Comparison of ENCODE assay signal across 10 mouse cellular contexts in genomic region chr10:62331771-62332170, GRCm38 (mm10). TPM values are rescaled to one million over a fixed set of nuclear protein-coding genes. Genes with fewer than 3 reads are reported as not detected.
DNase-seq lines count a peak whose midpoint lies in the region; ATAC-seq and TF ChIP-seq lines count a peak whose summit lies in the region.
"Had no signal": no experiment of that assay in that cellular context is flagged by ENCODE, and none has a peak within 500 bp of the region (broad histone marks: within the 10 kb centered on the region; RNA-seq: fewer than 3 reads in every experiment).

No protein-coding gene starts in this region.

- peak overlapping the region; percentile 38 for H3K4me3 ChIP-seq in heart, embryonic 13.5 days
- no peak overlapping the region for H3K4me3 ChIP-seq in lung, embryonic 14.5 days (ENCODE audit: low read depth, low read length)
- H3K4me3 ChIP-seq in liver, embryonic 13.5 days (replicated peaks) = peak overlapping the region; percentile 49
- no peak overlapping the region; the same call in 1 of the 2 replicates for H3K4me3 ChIP-seq in stomach, embryonic 16.5 days (replicated peaks; ENCODE audit: low read length)

- no peaks in the 10 kb centered on the region; the same call in 1 of the 2 replicates for H3K36me3 ChIP-seq in heart, embryonic 13.5 days
- H3K36me3 ChIP-seq in lung, embryonic 14.5 days (ENCODE audit: insufficient read depth) = no peaks in the 10 kb centered on the region
- H3K36me3 ChIP-seq in liver, embryonic 13.5 days = peaks cover 16% of the 10 kb centered on the region
- H3K36me3 ChIP-seq in stomach, embryonic 16.5 days (ENCODE audit: control insufficient read depth, insufficient read depth, low read length) = no peaks in the 10 kb centered on the region

- no peaks in the 10 kb centered on the region for H3K9me3 ChIP-seq in heart, embryonic 13.5 days
- H3K9me3 ChIP-seq in lung, embryonic 14.5 days (ENCODE audit: low read depth, low read length) = no peaks in the 10 kb centered on the region
- H3K9me3 ChIP-seq in liver, embryonic 13.5 days (replicated peaks) = no peaks in the 10 kb centered on the region
- no peaks in the 10 kb centered on the region for H3K9me3 ChIP-seq in stomach, embryonic 16.5 days (replicated peaks; ENCODE audit: control insufficient read depth, low read length)

- 59% methylated on average over 11 of the region's 12 CpGs for WGBS in heart, embryonic 13.5 days
- 65% methylated on average over 11 of the region's 12 CpGs for WGBS in lung, embryonic 14.5 days
- whole genome bisulfite sequencing in liver, embryonic 13.5 days (ENCODE audit: insufficient replicate concordance) = 38% methylated on average over 12 of the region's 12 CpGs
- 77% methylated on average over 12 of the region's 12 CpGs for WGBS in stomach, embryonic 16.5 days

- intact Hi-C loops in heart, postnatal 36 days (cut with DNase I) = no loop called here

- H3K27me3 ChIP-seq in heart, embryonic 13.5 days (replicated peaks) = no peaks in the 10 kb centered on the region
- no peaks in the 10 kb centered on the region for H3K27me3 ChIP-seq in lung, embryonic 14.5 days (ENCODE audit: insufficient read depth, low read length)
- no peaks in the 10 kb centered on the region for H3K27me3 ChIP-seq in liver, embryonic 13.5 days
- H3K27me3 ChIP-seq in stomach, embryonic 16.5 days (ENCODE audit: control insufficient read depth, insufficient read depth, low read length) = no peaks in the 10 kb centered on the region

- no peak for TF ChIP-seq CTCF in lung, embryonic 14.5 days (IDR thresholded peaks at IDR 0.05; ENCODE audit: low read depth)

- DNase-seq in heart, postnatal 36 days = no peak
- DNase-seq in lung, embryonic 14.5 days = no peak
- DNase-seq in lung, postnatal 25 days (ENCODE audit: low spot score) = no peak
- DNase-seq in liver, embryonic 13.5 days = no peak
- DNase-seq in spleen, postnatal 4 days (ENCODE audit: low spot score in 2 of 2) = no peak
- DNase-seq: gastrocnemius, postnatal 36 days; thymus, adult 18-20 months had no signal

- H3K4me1 ChIP-seq in heart, embryonic 13.5 days = peaks cover 98% of the 10 kb centered on the region
- no peaks in the 10 kb centered on the region for H3K4me1 ChIP-seq in lung, embryonic 14.5 days (ENCODE audit: insufficient read depth)
- H3K4me1 ChIP-seq in liver, embryonic 13.5 days (replicated peaks) = peaks cover 100% of the 10 kb centered on the region
- H3K4me1 ChIP-seq in stomach, embryonic 16.5 days (ENCODE audit: control insufficient read depth, insufficient read depth, low read length) = peaks cover 18% of the 10 kb centered on the region

- H3K9ac ChIP-seq in heart, embryonic 13.5 days = peak overlapping the region; percentile 81
- H3K9ac ChIP-seq in lung, embryonic 14.5 days = no peak overlapping the region
- peak overlapping the region; percentile 74 for H3K9ac ChIP-seq in liver, embryonic 13.5 days
- no peak overlapping the region for H3K9ac ChIP-seq in stomach, embryonic 16.5 days (ENCODE audit: low read length)

- peak overlapping the region; percentile 68 for H3K4me2 ChIP-seq in heart, embryonic 13.5 days
- H3K4me2 ChIP-seq in lung, embryonic 14.5 days = peak overlapping the region; percentile 55
- peak overlapping the region; percentile 80 for H3K4me2 ChIP-seq in liver, embryonic 13.5 days
- H3K4me2 ChIP-seq in stomach, embryonic 16.5 days (ENCODE audit: low read depth, low read length) = peak overlapping the region; percentile 50; the same call in 1 of the 2 replicates

- ATAC-seq in heart, embryonic 13.5 days (ENCODE audit: extremely low read depth, insufficient number of reproducible peaks, low FRiP score, low TSS enrichment) = no peak
- ATAC-seq in lung, embryonic 14.5 days (ENCODE audit: insufficient read depth) = no peak
- no peak for ATAC-seq in liver, embryonic 13.5 days (ENCODE audit: low read depth)
- ATAC-seq in stomach, embryonic 16.5 days (ENCODE audit: insufficient read depth, low FRiP score) = no peak
- ATAC-seq: CD4-positive, CD25-positive, alpha-beta regulatory T cell, adult 4 months had no signal

- peak overlapping the region; percentile 93 for H3K27ac ChIP-seq in heart, embryonic 13.5 days (replicated peaks)
- H3K27ac ChIP-seq in lung, embryonic 14.5 days (ENCODE audit: low read depth) = peak overlapping the region; percentile 24; the same call in 1 of the 2 replicates
- H3K27ac ChIP-seq in liver, embryonic 13.5 days = peak overlapping the region; percentile 97
- H3K27ac ChIP-seq in stomach, embryonic 16.5 days (ENCODE audit: low read length) = no peak overlapping the region

RNA-seq across cellular contexts. Expression of gene Hk1, which starts 47.9 kb away (rescaled TPM):
- polyA plus RNA-seq in heart, embryonic 13.5 days (2015; fragmentation: Nextera tagmentation; extraction: Ambion mirVana) = 163 and 170 TPM in 2 replicates
- total RNA-seq in heart, postnatal 36 days (2021) = 100 to 1,000 TPM in 1 of 2 experiments, 10 to 100 TPM in 1; 99.7 to 113 TPM
- polyA plus RNA-seq in lung, embryonic 14.5 days (2014; fragmentation: Nextera tagmentation; extraction: Ambion mirVana) = 20.9 and 22.4 TPM in 2 replicates
- 88.4 and 108 TPM in 2 replicates for polyA plus RNA-seq in liver, embryonic 13.5 days (2015; fragmentation: Nextera tagmentation; extraction: Ambion mirVana)
- polyA plus RNA-seq in stomach, embryonic 16.5 days (2015; fragmentation: Nextera tagmentation; extraction: Ambion mirVana) = 55.0 and 67.0 TPM in 2 replicates

Comparison
In these comparisons a context has a peak if more than half of its experiments do, and no peak if none do; other contexts are left out.
1. H3K4me3 ChIP-seq: peak in heart, embryonic 13.5 days (single experiment) and liver, embryonic 13.5 days (single experiment); none in lung, embryonic 14.5 days (single experiment) and stomach, embryonic 16.5 days (single experiment).
2. H3K9ac ChIP-seq: peak in heart, embryonic 13.5 days (single experiment) and liver, embryonic 13.5 days (single experiment); none in lung, embryonic 14.5 days (single experiment) and stomach, embryonic 16.5 days (single experiment).
3. Peak in every context shown above with its lines, with median percentiles within 50 percentile points of each other: H3K4me2 ChIP-seq.